Mouse (Mus musculus) thymus, adult 2 months (tissue): ENCODE results near the gene Adipoq. TPM values are rescaled to one million over a fixed set of nuclear protein-coding genes. Genes with fewer than 3 reads are reported as not detected.

Experiments
- DNase-seq: peaks from one replicate; pipeline ENCODE4 v3.0.0; 2021
- H3K27ac ChIP-seq: fragments of 200-500 bp; 2 replicates; pipeline ENCODE4 v1.5.1; 2012; ENCODE audit warnings: low read length, control low read depth; ENCODE audit not compliant: control insufficient read depth, insufficient read depth
- H3K27me3 ChIP-seq: fragments of 200-500 bp; 2 replicates; pipeline ENCODE4 v1.6.1; 2012; ENCODE audit warnings: mild to moderate bottlenecking, low read length, moderate library complexity, mixed read lengths; ENCODE audit not compliant: control insufficient read depth, insufficient read depth
- H3K36me3 ChIP-seq: fragments of 200-500 bp; 2 replicates; pipeline ENCODE4 v1.6.1; 2012; ENCODE audit warnings: mild to moderate bottlenecking, low read length, moderate library complexity; ENCODE audit not compliant: control insufficient read depth, insufficient read depth
- H3K4me1 ChIP-seq: fragments of 200-500 bp; replicated peaks from 2 replicates; pipeline ENCODE4 v1.6.1; 2012; ENCODE audit warnings: low read length; ENCODE audit not compliant: control insufficient read depth, insufficient read depth
- H3K4me3 ChIP-seq: fragments of 200-500 bp; 2 replicates; pipeline ENCODE4 v1.5.1; 2012; ENCODE audit warnings: mild to moderate bottlenecking, low read length, control low read depth, moderate library complexity; ENCODE audit not compliant: control insufficient read depth, insufficient read depth
- CTCF ChIP-seq: fragments of 200-500 bp; IDR thresholded peaks from 2 replicates; pipeline ENCODE4 v1.5.1; 2012; ENCODE audit warnings: mild to moderate bottlenecking, control low read depth, low read length, moderate library complexity, borderline replicate concordance; ENCODE audit not compliant: control insufficient read depth, poor library complexity, insufficient read depth; ENCODE audit errors: extremely low read depth
- POLR2A ChIP-seq: fragments of 200-500 bp; IDR thresholded peaks from 2 replicates; pipeline ENCODE4 v1.6.1; 2012; ENCODE audit warnings: mild to moderate bottlenecking, low read length, control low read depth, moderate library complexity; ENCODE audit not compliant: control insufficient read depth, poor library complexity, insufficient read depth; ENCODE audit errors: extremely low read depth
- WGBS: fragments of 180-500 bp; shearing (Covaris S2); methylation state at CpG from one replicate; pipeline ENCODE4 v1.1.7; 2018; 5-methylcytosine and 5-hydroxymethylcytosine counted together
- polyA plus RNA-seq: library from polyadenylated mRNA; depleted of rRNA; stranded (reverse); fragments of >200 nt; gene quantifications from 2 replicates; pipeline ENCODE4 v1.2.3, GENCODE M21; 2012

Adipoq gene
- polyA plus RNA-seq, 1 experiment: 61.3 TPM

- Histone ChIP-seq H3K4me3 (no peak overlapping the region), H3K4me1 (peaks cover 7% of the 10 kb centered on the region), H3K27me3 (no peaks in the 10 kb centered on the region), H3K36me3 (no peaks in the 10 kb centered on the region), H3K27ac (no peak overlapping the region)
- WGBS: 85% methylated on average over 3 of the region's 3 CpGs
- no peak for DNase-seq
- TF ChIP-seq CTCF (no peak), POLR2A (no peak)
Observed at GRCm38 (mm10) chr16:23140911-23141310, 5.4 kb upstream of the Adipoq start.

GRCm38 (mm10) chr16:23144326-23144725 lies 2.0 kb upstream of the Adipoq start:
- 10% methylated on average over 7 of the region's 7 CpGs for WGBS
- H3K27me3 ChIP-seq: no peaks in the 10 kb centered on the region
- peaks cover 7% of the 10 kb centered on the region for H3K4me1 ChIP-seq
- TF ChIP-seq CTCF (no peak), POLR2A (no peak)
- H3K27ac ChIP-seq: no peak overlapping the region
- no peak overlapping the region for H3K4me3 ChIP-seq
- H3K36me3 ChIP-seq: no peaks in the 10 kb centered on the region
- peak; percentile 44 for DNase-seq

DNA sequence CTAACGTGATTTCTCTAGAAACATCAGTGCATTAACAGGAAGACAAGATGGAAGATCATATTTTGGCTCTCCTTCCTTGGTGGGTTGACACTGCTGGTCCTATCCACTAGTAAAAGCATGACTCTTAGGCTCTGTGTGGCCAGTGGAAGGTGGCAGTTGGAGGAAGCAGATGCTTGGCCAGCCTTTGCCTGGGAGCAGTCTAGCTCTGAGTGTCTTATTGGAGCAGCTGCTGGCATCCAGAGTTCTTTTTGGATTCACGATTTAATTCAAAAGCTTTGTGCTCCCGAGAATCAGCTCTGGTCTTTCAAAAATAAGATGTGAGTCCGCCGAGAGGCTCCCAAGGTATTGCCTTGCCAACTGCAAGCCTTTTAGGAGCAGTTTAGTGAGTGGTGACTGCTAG lies 1.1 kb upstream of the Adipoq start:
- 79% methylated on average over 5 of the region's 5 CpGs for WGBS
- Histone ChIP-seq H3K27me3 (no peaks in the 10 kb centered on the region), H3K36me3 (no peaks in the 10 kb centered on the region), H3K27ac (no peak overlapping the region), H3K4me1 (peaks cover 7% of the 10 kb centered on the region), H3K4me3 (no peak overlapping the region)
- TF ChIP-seq CTCF (no peak), POLR2A (no peak)
- no peak for DNase-seq

- H3K27me3 ChIP-seq: no peaks in the 10 kb centered on the region
- DNase-seq: no peak
- peaks cover 9% of the 10 kb centered on the region for H3K4me1 ChIP-seq
- TF ChIP-seq POLR2A: no peak
- no peak for TF ChIP-seq CTCF
- H3K4me3 ChIP-seq: no peak overlapping the region
- no peaks in the 10 kb centered on the region for H3K36me3 ChIP-seq
- 91% methylated on average over 2 of the region's 2 CpGs for WGBS
- H3K27ac ChIP-seq: no peak overlapping the region
Observed at GRCm38 (mm10) chr16:23148936-23149335, 2.6 kb downstream of the Adipoq start.

DNA sequence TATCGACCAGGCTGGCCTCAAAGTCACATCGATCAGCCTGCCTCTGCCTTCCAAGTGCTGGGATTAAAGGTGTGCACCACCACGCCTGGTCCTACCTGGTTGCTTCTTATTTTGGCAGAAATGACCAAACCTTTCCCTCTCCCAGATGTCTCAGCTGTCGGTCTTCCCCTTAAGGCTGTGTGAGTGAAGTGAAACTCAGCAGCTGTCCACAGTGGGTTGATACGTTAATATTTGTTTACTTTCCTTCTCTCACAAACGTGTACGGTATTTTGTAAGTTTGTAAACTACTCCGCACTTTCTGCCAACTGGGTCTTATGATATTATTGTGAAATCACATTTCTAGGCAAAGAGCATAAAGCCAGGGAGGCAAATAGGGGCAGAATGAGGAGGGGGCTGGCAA lies 3.1 kb downstream of the Adipoq start:
- WGBS: 88% methylated on average over 8 of the region's 8 CpGs
- H3K4me3 ChIP-seq: no peak overlapping the region
- no peaks in the 10 kb centered on the region for H3K36me3 ChIP-seq
- H3K27ac ChIP-seq: no peak overlapping the region
- H3K27me3 ChIP-seq: no peaks in the 10 kb centered on the region
- DNase-seq: no peak
- TF ChIP-seq CTCF: no peak
- TF ChIP-seq POLR2A: no peak
- H3K4me1 ChIP-seq: peaks cover 6% of the 10 kb centered on the region

- peaks cover 4% of the 10 kb centered on the region for H3K4me1 ChIP-seq
- TF ChIP-seq CTCF: no peak
- H3K36me3 ChIP-seq: no peaks in the 10 kb centered on the region
- no peak overlapping the region for H3K27ac ChIP-seq
- no peaks in the 10 kb centered on the region for H3K27me3 ChIP-seq
- WGBS: 13% methylated on average over 2 of the region's 2 CpGs
- H3K4me3 ChIP-seq: no peak overlapping the region
- DNase-seq: peak; percentile 57
Observed at GRCm38 (mm10) chr16:23151423-23151822, 5.1 kb downstream of the Adipoq start.

- no peak overlapping the region for H3K27ac ChIP-seq
- H3K4me3 ChIP-seq: no peak overlapping the region
- 95% methylated on average over 5 of the region's 5 CpGs for WGBS
- no peaks in the 10 kb centered on the region for H3K36me3 ChIP-seq
- DNase-seq: no peak
- no peaks in the 10 kb centered on the region for H3K27me3 ChIP-seq
- H3K4me1 ChIP-seq: peaks cover 4% of the 10 kb centered on the region
- TF ChIP-seq CTCF: no peak
- TF ChIP-seq POLR2A: no peak
Observed at GRCm38 (mm10) chr16:23154261-23154660, 7.9 kb downstream of the Adipoq start.

GRCm38 (mm10) chr16:23157013-23157412 lies 10.7 kb downstream of the Adipoq start:
- Histone ChIP-seq H3K4me1 (peaks cover 2% of the 10 kb centered on the region), H3K27me3 (no peaks in the 10 kb centered on the region), H3K4me3 (no peak overlapping the region), H3K36me3 (no peaks in the 10 kb centered on the region), H3K27ac (no peak overlapping the region)
- WGBS: 97% methylated on average over 13 of the region's 13 CpGs
- TF ChIP-seq CTCF (no peak), POLR2A (no peak)
- no peak for DNase-seq
